Mouse (Mus musculus): ENCODE data around the gene Zfp709.
"Not testable (repeated sequence)": the region's sequence is repeated elsewhere in the genome, so short reads cannot be mapped to it uniquely, and the experiment has no call there.

GRCm38 (mm10) chr8:71842476-71842875 is 39.3 kb upstream of the Zfp709 start:
- not testable (repeated sequence) for TF ChIP-seq POLR2A, CTCF (IDR thresholded peaks at IDR 0.05; ENCODE audit: insufficient read depth, low read depth, low read length)
